Mouse (Mus musculus): Measurements from ENCODE around the gene Gucd1.
"Not testable (repeated sequence)": the region's sequence is repeated elsewhere in the genome, so short reads cannot be mapped to it uniquely, and the experiment has no call there.

The Gucd1 gene

DNA sequence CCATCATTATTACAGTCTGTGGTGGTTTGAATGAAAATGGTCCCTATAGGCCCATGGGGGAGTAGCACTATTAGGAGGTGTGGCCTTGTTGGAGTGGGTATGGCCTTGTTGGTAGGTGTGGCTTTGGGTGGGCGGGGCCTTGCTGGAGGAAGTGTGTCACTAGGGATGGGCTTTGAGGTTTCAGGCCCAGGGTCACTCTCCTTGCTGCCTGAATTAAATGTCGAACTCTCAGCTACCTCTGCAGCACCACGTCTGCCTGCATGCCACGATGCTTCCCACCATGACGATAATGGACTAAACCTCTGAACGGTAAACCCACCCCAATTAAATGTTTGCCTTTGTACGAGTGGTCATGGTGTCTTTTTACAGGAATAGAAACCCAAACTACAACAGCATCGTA, 123.0 kb downstream of the Gucd1 start:
- DNase-seq (ENCODE audit: inconsistent age in 2 of 2, low spot score in 1 of 2) = no peak

DNA sequence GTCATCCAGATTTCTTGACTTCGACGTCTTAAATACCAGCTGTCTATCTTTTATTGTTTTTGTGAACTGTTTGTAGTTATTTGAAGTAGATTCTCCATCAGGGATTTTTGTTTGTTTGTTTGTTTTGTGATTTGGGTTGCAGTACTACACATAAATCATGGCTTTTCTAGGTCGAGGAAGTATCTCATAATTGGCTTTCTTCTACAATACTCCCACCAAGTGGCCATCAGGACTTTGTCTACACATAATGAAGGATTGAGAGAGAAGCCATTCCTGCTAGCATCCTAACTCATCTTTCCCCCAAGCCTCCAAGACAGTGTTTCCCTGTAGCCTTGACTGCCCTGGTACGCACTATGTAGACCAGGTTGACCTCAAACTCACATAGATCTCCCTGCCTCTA, 126.9 kb downstream of the Gucd1 start:
- peak in 1 of 2 experiments; percentile 27 for DNase-seq (ENCODE audit: inconsistent age in 2 of 2, low spot score in 1 of 2)

DNA sequence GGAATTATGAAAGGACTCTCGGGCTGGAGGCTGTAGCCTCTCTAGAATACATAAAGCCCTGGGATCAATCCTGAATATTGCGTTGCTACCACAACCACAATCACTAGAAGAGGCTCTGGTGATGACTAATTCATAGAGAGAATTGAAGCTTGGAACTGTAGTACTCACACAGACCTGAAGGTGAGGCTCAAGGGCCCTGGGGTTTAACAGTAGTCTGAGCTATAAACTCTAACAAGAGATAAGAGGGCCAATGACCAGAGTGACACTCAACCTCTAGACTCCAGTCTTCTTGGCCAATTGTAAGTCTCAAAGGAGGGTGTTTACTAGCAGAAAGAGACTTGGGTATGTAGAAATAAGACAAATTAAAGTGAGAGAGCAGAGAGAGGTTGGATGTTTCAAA, 127.6 kb downstream of the Gucd1 start:
- no peak for DNase-seq (ENCODE audit: inconsistent age in 2 of 2, low spot score in 1 of 2)

DNA sequence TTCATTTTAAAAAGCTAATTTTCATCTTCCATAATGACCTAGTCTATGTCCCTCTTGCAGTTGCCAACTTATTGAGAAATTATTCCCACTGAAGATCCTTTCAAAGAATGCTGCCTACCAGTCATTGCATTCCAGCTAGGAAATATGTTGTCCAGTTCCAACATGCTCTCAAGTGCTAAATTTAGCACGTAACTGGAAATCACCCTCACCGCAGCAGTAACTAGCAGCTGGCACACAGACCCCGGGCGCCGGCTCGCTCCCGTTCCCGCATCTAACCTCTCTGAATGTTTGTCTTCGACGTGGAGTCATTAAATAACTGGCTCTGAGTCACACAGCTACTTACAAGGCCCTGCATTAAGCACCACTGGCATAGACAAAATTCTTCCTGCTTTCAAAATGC, 139.1 kb downstream of the Gucd1 start:
- DNase-seq (ENCODE audit: inconsistent age in 2 of 2, low spot score in 1 of 2) = no peak

DNA sequence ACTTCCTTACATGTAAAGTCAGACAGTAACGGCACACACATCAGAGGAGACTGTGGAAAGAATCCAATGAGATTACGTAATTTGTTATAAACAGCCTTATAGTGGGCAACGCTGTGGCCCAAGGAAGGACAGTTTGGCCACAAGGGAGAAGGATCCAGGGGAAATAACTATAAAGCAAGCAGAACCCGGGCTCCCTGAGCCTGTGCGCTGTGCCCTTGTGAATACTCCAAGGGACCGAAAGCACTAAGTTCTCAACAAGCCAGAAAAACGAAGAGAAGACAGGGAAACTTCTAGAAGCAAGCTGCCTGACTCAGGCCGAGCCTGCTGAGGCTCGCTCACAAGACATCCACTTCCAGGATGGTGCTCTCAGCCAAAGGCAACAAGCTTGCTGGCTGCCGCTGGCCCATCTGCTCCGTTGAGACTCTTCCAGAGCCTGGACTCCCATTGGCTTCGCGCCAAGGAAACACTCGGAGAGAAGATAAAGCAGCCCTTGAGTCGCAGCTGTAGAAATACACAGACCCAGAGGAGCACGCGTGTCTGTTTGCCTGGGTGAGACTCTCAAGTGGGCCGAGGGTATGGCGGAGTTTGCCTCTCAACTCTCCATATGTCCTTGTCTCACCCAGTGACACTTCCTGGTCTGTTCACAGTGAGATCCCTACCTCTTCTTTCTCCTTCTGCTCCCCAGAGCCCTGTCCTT, 144.0 kb downstream of the Gucd1 start:
- peak; percentile 21 to 75 for DNase-seq (ENCODE audit: inconsistent age in 2 of 2, low spot score in 1 of 2)

DNA sequence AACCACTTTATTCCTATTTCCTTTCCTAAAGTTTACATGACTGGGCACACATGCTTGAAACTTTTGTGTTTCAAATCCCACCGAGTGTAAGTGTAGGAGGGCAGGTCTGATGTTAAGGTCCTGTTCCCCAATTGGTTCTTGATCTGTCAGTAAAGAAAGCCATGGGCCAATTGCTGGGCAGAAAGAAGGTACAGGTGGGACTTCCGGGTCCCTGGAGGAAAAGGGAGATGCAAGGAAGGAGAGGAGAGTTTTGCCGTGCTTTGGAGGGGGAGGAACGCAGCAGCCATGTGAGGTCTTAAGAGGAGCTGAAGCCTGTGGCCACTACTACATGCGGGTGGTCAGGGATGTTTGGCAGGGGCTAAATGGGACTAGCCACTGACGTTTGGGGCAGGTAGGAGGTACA, 152.5 kb downstream of the Gucd1 start:
- peak in 1 of 2 experiments; percentile 35 for DNase-seq (ENCODE audit: inconsistent age in 2 of 2, low spot score in 1 of 2)

DNA sequence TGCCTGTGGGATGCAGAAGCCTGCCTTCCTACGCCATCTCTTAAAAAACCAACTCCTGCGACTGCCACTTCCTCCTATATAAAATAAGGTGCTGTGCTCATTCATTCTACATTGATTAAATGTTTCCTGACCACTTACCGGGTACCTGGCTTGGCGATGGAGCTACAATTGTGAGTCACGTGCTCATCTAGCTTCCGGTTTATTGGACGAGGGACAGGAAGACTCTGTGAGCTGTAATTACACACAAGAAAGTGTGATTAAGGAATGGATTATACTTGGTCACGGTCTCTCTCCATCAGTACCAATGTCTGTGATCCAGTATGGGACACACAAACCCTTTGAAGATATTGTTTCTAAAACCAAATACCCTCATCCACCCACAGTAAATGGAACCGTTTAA, 153.0 kb downstream of the Gucd1 start:
- DNase-seq (ENCODE audit: inconsistent age in 2 of 2, low spot score in 1 of 2) = no peak

DNA sequence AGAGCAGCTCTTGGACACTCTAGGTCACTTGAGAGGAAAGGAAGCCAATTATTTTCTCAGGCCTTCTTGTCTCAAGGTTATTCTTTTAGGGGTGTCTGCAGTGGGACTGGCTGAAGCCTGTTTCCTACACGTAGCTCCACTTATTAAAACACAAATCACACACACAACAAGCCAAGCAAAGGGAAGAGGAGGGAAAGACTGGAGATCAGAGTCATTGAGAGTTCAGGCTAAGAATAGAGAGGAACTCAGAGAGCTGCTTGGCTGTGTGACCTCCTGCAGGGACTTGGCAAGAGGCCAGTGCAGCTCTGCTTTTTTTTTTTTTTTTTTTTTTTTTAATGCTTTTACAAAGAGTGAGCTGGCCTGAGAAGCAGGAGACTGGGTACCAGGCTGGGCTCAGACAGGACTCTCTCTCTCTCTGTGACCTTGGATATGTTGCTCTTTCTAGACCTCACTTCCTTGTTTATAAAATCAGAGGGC, 153.5 kb downstream of the Gucd1 start:
- peak; percentile 71 to 80 for DNase-seq (ENCODE audit: inconsistent age in 2 of 2, low spot score in 1 of 2)

DNA sequence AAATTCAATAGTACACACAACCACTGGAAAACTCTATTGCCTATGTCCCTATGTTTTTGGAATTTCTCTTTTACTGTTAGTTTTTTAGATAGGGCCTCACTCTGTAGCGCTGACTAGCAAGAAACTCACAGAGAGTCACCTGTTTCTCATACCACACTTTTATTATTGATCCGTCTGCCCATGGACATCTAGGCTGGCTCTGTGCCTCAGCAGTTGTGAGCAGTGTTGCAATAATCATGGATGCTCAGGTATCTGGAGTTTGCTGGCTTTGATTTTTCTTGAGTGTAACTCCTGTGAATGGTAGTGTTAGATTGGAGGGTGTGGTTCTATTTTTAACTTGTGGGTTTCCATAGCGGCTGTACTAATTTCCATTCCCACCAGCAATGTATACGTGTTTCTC, 162.4 kb downstream of the Gucd1 start:
- no peak for DNase-seq (ENCODE audit: inconsistent age in 2 of 2, low spot score in 1 of 2)

DNA sequence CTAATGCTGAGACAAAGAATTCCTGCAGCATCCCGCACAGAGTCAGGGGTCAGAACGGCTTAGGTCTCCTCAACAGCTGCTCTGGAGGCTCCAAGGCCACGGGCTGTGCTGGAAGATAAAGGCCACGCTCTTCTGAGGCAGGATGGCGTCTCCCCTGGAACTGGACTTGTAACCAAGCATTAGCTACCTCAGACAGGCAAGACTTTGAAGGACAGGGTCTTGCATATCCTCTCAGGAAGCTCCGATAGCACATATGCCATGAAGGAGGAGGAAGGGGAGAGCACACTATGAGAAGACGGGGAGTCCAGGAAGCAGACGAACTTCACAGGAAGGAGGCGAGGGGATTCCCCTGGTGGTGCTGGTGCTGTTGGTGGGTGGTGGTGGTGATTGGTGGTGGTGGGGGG, 163.9 kb downstream of the Gucd1 start:
- DNase-seq (ENCODE audit: inconsistent age in 2 of 2, low spot score in 1 of 2) = peak in 1 of 2 experiments; percentile 31

DNA sequence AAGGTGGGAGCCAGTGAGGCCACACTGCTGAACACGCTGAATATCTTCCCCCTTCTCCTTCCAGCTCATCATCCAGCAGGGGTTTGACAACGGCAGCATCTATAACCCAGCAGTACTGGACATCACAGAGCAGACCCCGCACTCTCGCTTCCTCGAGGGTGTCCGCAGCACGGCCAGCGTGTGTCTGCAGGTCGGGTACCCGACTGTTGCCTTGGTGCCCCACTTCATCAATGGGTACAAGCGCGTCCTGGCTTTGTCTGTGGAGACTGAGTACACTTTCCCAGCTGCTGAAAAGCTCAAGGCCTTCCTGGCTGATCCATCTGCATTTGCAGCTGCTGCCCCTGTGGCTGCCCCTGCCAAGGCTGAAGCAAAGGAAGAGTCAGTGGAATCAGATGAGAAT, 165.2 kb downstream of the Gucd1 start:
- DNase-seq (ENCODE audit: inconsistent age in 2 of 2, low spot score in 1 of 2) = no peak

DNA sequence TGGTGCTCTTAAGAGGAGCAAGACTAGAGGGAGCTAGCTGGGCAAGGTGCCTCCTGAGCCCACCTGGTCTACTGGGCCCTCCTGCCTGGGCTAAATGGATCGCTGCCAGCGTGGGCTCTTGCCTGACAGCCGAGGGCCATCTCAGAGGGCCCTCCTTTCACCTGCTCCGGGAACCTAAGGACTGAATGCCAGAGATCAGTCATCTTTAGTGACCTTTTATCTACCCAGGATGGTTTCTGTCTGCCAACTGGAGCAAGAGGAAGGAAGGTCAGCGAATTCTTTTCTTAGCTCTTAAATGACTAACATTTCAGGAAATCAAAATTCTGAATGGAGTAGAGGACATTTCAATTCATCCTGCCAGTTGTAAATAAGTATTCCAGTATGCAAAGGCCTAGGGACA, 167.2 kb downstream of the Gucd1 start:
- peak in 1 of 2 experiments; percentile 58 for DNase-seq (ENCODE audit: inconsistent age in 2 of 2, low spot score in 1 of 2)

DNA sequence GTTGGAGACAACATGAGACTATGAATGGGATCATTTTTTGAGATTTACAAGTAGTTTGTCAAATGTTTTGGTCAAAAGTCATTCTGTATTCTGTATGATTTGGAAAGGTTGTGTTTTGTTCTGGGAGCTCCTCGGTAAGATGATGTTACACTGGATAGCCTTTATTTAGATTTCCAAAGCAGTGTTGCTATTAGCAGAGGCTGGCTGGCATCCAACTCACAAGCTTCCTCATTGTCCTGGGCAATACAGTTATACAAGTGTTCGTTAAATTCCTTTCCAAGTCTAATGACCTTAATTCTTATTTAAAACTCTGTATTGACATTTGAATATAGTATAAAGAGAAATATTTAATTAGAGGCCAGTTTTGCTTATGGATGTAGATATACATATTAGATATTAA, 172.5 kb downstream of the Gucd1 start:
- DNase-seq (ENCODE audit: inconsistent age in 2 of 2, low spot score in 1 of 2) = no peak

DNA sequence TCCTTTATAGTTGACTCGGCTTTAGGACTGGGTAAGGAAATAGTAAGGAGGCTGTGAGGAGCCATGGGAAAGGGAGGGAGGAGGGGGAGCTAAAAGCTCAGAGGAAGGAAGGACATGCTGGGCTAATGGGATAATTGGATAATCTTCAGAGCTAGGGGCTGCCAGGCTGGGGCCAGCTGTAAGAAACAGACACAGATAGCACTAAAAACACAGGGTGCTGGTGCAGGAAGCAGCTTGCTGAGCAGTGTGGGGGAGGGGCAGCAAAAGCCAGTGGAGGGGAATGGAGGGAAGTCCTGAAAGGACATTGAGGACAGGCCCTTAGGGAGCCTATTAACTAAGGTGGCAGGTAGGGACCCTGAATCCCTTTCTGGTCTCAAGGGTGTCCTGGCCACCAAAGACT, 173.2 kb downstream of the Gucd1 start:
- not testable (repeated sequence) for DNase-seq (ENCODE audit: inconsistent age in 2 of 2, low spot score in 1 of 2)

DNA sequence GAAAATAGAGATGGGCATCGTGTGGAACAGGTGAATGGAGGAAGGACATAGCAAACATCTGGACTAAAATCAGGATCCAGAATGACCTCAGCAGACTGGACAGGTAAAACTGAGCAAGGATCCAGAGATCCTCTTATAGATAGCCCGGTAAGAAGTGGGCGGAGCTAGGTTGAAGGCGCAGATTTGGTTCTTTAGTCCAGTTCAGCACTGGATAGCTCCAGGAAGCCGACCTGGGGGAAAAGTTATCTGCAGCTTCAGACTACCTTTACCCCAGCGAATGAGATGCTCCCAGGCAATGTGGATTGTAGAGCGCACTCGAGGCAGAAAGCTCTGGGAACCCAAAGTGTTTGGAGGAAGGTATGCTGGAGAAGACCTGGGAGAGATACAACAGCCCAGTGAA, 175.8 kb downstream of the Gucd1 start:
- no peak for DNase-seq (ENCODE audit: inconsistent age in 2 of 2, low spot score in 1 of 2)

DNA sequence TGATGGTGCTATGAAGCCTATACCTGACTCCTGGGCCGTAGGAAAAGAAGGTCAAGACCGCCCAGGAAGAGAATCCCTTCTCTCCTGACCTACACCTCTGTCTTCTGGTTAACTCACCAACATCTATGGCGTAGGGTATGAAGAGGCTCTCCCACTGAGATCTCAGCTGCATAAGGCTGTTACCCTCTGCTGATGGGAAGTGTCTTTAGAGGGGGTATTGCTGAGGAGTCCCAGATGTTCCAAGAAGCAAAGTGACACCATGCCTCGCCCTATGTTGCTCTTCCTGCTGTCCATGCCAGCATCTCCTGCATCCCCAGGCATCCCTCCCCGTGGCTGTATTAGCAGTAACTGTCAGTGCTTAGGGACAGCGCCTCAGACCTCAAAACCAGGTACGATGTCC, 178.4 kb downstream of the Gucd1 start:
- DNase-seq (ENCODE audit: inconsistent age in 2 of 2, low spot score in 1 of 2) = no peak

DNA sequence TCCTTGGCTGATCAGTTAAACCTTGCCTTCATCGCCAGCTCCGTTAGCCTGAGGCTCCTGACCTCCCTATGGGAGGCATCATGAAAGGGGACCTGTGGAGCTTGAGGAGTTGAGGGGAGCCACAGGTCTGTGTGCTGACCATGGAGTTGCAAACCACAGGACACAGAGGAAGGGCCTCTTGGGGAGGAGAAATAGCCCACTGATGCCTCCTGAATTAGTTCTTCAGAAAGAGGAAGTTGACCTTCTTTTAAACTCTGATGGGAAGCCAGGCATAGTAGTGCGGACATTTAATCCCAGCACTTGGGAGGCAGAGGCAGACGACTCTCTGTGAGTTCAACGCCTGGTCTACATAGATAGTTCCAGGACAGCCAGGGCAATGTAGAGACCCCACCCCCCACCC, 178.9 kb downstream of the Gucd1 start:
- DNase-seq (ENCODE audit: inconsistent age in 2 of 2, low spot score in 1 of 2) = no peak

DNA sequence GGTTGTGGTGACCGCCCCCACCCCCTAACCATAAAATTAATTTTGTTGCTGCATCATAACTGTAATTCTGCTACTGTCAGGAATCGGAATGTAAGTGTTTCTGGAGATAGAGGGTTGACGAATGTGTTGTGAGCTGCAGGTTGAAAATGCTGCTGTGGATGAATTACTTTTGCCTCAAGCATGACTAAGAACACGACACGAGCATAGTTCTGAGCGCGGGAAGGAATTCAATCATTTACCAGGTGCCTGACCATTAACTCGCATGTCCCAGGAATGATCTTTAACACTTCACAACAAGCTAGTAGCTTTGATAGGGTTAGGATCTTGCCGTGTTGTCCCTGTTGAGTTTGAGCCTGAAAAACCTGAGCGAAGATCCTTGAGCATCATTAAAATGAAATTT, 180.5 kb downstream of the Gucd1 start:
- no peak for DNase-seq (ENCODE audit: inconsistent age in 2 of 2, low spot score in 1 of 2)

DNA sequence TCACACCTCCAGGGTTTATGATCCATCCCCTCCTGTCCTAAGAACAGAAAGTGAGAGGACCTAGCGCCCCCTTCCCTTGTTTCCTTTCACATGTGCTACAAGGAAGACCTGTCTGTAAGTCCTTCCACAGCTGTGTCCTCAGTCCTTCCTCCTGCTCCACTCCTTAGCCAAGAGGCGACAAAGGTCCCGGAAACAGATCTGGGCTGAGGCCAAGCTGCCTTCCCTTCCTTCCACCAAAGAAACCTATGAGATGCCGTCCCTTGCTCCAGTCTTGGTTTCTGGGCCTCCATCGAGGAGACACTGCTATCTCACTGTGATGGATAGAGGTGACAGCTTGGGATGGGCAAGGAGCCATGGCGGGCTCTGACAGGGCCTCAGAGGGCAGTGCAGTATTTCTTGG, 182.7 kb downstream of the Gucd1 start:
- peak in 1 of 2 experiments; percentile 58 for DNase-seq (ENCODE audit: inconsistent age in 2 of 2, low spot score in 1 of 2)

DNA sequence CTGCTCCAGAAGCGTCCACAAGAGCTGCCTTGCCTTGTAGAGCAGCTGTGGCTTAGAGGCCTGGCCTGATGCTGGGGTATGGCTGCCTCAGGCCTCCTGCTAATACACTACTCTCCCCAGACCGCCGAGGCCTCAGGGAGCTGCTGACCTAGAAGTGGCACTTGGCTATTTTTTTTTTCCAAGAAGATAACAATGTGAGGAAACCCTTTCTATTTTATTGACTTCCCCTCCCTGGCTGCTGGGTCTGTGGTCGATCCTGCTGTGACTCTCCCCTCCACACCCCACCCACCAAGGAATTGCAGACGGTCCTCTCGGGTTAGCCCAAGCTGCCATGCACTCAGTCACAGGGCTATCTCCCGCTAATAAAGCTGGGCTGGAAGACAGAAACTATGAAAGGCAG, 183.6 kb downstream of the Gucd1 start:
- no peak for DNase-seq (ENCODE audit: inconsistent age in 2 of 2, low spot score in 1 of 2)

DNA sequence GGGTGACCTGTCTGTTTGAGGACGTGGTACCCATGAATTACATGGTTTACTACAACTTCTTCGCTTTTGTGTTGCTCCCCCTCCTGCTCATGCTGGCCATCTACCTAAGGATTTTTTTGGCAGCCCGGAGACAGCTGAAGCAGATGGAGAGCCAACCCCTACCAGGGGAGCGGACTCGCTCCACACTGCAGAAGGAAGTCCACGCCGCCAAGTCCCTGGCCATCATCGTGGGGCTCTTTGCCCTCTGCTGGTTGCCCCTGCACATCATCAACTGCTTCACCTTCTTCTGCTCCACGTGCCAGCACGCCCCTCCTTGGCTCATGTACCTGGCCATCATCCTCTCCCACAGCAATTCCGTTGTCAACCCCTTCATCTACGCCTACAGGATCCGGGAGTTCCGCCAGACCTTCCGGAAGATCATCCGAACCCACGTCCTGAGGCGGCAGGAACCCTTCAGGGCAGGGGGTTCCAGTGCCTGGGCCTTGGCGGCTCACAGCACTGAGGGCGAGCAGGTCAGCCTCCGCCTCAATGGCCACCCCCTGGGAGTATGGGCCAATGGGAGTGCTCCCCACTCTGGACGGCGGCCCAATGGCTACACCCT, 184.5 kb downstream of the Gucd1 start:
- DNase-seq (ENCODE audit: inconsistent age in 2 of 2, low spot score in 1 of 2) = no peak

DNA sequence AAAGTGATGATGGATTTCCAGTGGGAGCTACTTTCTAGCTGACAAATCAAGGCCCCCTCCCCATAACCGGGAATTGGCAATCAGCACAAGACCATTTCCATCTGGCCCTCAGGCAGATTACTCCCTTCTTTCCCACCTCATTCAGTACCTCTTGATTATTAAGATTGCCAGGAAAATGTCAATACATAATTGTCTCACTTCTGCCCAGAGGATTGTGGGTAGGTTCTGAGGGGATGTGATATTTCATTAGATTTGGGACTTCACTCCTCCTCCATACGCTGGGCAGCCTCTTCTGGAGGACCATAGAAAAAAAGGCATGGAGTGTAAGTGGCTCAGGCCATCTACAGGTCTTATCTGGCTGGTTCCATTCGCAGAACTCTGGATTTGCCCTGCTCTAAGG, 185.5 kb downstream of the Gucd1 start:
- no peak for DNase-seq (ENCODE audit: inconsistent age in 2 of 2, low spot score in 1 of 2)

DNA sequence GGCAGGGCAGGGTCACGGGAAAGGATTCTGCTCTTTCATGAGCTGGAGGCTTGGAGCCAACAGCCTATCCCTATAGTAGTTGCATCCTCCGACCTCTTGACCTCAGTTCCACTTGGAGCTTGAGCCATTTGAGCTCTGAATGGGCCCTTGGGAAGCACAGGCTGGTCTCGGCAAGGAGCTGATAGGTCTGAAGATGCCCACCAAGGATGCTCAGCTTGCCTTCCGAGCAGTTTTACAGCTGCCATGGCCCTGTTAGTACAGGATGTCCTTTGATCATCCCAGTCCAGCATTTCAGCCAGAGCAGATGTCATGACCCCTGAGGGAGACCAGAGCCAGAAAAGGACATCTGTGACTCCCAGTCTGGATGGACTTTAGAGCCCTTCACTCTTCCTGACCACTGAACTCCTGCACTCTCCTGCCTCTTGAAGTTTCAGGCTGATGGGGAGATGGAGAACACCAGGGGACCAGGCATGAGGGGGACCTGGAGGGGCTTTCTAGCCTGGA, 189.5 kb downstream of the Gucd1 start:
- no peak for DNase-seq (ENCODE audit: inconsistent age in 2 of 2, low spot score in 1 of 2)

Data from adrenal gland, adult (tissue).